Mouse (Mus musculus) intestine, embryonic 15.5 days (tissue): ENCODE measurements at regions not wholly inside any gene's neighbourhood (a gene's known extent, or its start where the extent isn't known, plus 50 kb on each side); places are given as distances from the start of the nearest gene placed in this dataset.
A peak's percentile ranks its signal among the peaks of the same experiment; 100 is the strongest.

Source experiments
- ATAC-seq: fragments of 200-750 bp; cut with Nextera tagmentation; 2 replicates; pipeline ENCODE4 v1.8.0; 2017; ENCODE audit warnings: moderate TSS enrichment, moderate library complexity
- H3K27ac ChIP-seq: fragments of 300-500 bp; sonication (generic); 2 replicates; pipeline ENCODE4 v1.5.1; 2015; ENCODE audit warnings: mild to moderate bottlenecking, inconsistent platforms
- H3K27me3 ChIP-seq: fragments of 300-500 bp; sonication (generic); replicated peaks from 2 replicates; pipeline ENCODE4 v1.6.1; 2015; ENCODE audit warnings: inconsistent platforms
- H3K36me3 ChIP-seq: fragments of 300-500 bp; sonication (generic); 2 replicates; pipeline ENCODE4 v1.6.1; 2015; ENCODE audit warnings: inconsistent platforms
- H3K4me1 ChIP-seq: fragments of 300-500 bp; sonication (generic); replicated peaks from 2 replicates; pipeline ENCODE4 v1.6.1; 2015; ENCODE audit warnings: inconsistent platforms
- H3K4me2 ChIP-seq: fragments of 300-500 bp; sonication (generic); replicated peaks from 2 replicates; pipeline ENCODE4 v1.6.1; 2015; ENCODE audit warnings: mild to moderate bottlenecking, inconsistent platforms
- H3K4me3 ChIP-seq: fragments of 300-500 bp; sonication (generic); replicated peaks from 2 replicates; pipeline ENCODE4 v1.5.1; 2015; ENCODE audit warnings: inconsistent platforms
- H3K9ac ChIP-seq: fragments of 300-500 bp; sonication (generic); 2 replicates; pipeline ENCODE4 v1.6.1; 2015; ENCODE audit warnings: inconsistent platforms
- H3K9me3 ChIP-seq: fragments of 300-500 bp; sonication (generic); 2 replicates; pipeline ENCODE4 v1.6.1; 2016; ENCODE audit warnings: inconsistent platforms
- WGBS: fragments of 180-500 bp; shearing (Covaris S2); methylation state at CpG from one replicate; pipeline ENCODE4 v1.1.7; 2015; 5-methylcytosine and 5-hydroxymethylcytosine counted together

DNA sequence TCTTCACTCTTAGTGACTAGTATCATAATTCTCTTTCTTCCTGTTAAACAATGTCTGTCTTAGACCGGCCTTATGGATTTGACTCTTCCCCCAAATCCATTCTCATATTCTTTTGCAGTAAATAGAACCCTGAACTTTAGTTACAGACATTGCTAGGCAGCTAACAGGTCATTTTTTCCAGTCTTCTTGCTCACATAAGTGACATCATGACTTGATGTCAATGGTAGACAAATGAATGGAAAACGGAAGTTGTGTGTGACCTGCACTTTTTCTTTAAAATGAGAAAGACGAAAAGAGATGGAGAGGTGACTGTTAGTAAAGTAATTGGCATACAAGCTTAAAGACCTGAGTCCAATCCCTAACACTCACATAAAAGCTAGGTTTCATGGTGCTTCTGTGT, 118.2 kb upstream of the Atp2b1 start:
- Histone ChIP-seq H3K9me3 (no peaks in the 10 kb centered on the region), H3K4me3 (no peak overlapping the region), H3K36me3 (no peaks in the 10 kb centered on the region), H3K27me3 (no peaks in the 10 kb centered on the region), H3K4me1 (no peaks in the 10 kb centered on the region), H3K4me2 (no peak overlapping the region), H3K9ac (no peak overlapping the region), H3K27ac (no peak overlapping the region)
- WGBS: 88% methylated on average over 3 of the region's 3 CpGs
- ATAC-seq: no peak

DNA sequence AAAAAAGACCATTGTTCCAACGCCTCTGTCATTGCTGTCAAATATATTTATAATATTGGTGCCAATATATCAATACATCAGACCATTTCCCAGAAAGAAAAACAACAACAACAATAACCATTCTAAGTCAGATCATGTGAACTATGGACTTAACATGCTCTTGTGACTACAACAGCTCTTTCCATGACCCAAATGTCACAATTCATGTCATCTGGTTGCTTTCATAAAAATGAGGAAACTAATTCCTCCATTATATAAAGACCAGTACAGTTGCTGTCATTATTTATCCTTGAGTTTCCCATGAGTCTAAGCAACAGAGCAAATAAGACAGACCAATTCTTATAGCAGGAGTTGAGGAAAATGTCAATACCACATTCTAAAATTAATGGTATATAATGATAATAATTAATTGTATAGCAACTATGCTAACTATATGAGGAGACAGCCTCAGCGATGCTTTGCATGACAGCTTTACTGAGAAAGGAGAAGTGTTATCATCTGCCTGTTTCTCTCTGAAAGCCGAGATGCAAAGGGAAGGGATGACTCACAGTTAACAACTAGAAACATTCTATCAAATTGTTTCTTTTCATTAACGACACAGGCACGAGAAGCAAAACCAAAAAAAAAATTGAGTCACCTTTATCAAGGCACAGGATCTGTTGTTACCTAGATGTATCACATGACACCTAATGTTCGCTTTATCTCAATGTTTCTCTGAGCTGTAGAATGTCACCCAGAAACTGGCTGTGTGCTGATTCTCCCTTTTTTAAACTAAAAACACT, 115.4 kb upstream of the Atp2b1 start:
- Histone ChIP-seq H3K4me1 (no peaks in the 10 kb centered on the region), H3K4me3 (no peak overlapping the region), H3K4me2 (no peak overlapping the region), H3K9me3 (no peaks in the 10 kb centered on the region), H3K27ac (no peak overlapping the region), H3K36me3 (no peaks in the 10 kb centered on the region), H3K27me3 (no peaks in the 10 kb centered on the region), H3K9ac (no peak overlapping the region)
- ATAC-seq: no peak
- WGBS: 72% methylated on average over 6 of the region's 6 CpGs

- H3K36me3 ChIP-seq: no peaks in the 10 kb centered on the region
- no peak overlapping the region for H3K4me3 ChIP-seq
- ATAC-seq: peak; percentile 71
- WGBS: 74% methylated on average over 3 of the region's 3 CpGs
- no peak overlapping the region for H3K4me2 ChIP-seq
- H3K9me3 ChIP-seq: no peaks in the 10 kb centered on the region
- no peak overlapping the region for H3K9ac ChIP-seq
- no peaks in the 10 kb centered on the region for H3K27me3 ChIP-seq
- no peak overlapping the region for H3K27ac ChIP-seq
- no peaks in the 10 kb centered on the region for H3K4me1 ChIP-seq
Observed at GRCm38 (mm10) chr10:98799830-98800229, 114.4 kb upstream of the Atp2b1 start.

GRCm38 (mm10) chr10:98800949-98801348, 113.3 kb upstream of the Atp2b1 start:
- no peak overlapping the region for H3K9ac ChIP-seq
- H3K4me2 ChIP-seq: no peak overlapping the region
- H3K9me3 ChIP-seq: no peaks in the 10 kb centered on the region
- H3K36me3 ChIP-seq: no peaks in the 10 kb centered on the region
- 66% methylated on average over 8 of the region's 8 CpGs for WGBS
- H3K4me1 ChIP-seq: no peaks in the 10 kb centered on the region
- H3K27ac ChIP-seq: no peak overlapping the region
- no peak overlapping the region for H3K4me3 ChIP-seq
- no peak for ATAC-seq
- no peaks in the 10 kb centered on the region for H3K27me3 ChIP-seq

- no peak overlapping the region for H3K27ac ChIP-seq
- ATAC-seq: no peak
- no peak overlapping the region for H3K4me3 ChIP-seq
- no peaks in the 10 kb centered on the region for H3K4me1 ChIP-seq
- H3K36me3 ChIP-seq: no peaks in the 10 kb centered on the region
- 91% methylated on average over 1 of the region's 1 CpGs for WGBS
- H3K4me2 ChIP-seq: no peak overlapping the region
- H3K27me3 ChIP-seq: no peaks in the 10 kb centered on the region
- H3K9ac ChIP-seq: no peak overlapping the region
- H3K9me3 ChIP-seq: no peaks in the 10 kb centered on the region
Observed at GRCm38 (mm10) chr10:98805013-98805412, 109.2 kb upstream of the Atp2b1 start.

DNA sequence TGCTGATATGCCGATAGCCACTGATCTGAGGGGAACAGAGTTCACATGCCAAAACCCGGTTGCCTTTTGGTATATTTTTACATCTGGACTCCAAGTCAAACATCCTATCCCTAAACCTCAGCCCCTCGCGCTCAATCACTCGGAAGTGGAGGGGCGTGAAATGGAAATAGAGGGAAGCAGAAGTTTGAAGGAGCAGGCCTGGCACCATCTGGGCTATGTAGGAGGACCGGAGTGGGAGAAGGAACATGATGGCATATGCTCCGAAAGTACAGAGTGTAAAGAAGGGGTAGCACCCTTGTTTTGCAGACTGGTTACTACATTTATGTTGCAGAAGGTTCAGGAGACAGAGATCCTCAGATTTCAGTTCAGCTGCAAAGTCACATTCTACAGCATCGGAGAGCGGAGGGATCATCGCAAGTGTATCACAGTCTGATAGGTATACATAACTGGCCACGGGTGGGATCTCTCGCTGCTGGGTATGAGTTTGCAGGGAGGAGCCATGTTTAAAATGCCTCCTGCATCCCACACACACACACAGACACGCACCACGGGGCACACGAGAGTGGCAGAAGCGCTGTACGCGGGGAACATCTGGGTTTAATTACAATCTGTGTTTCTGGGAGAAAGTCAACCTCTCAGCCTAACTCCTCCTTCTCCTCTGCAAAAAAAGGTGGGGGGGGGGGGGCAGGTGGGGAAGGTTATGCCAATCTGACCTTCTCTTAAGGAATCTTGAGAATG, 107.2 kb upstream of the Atp2b1 start:
- H3K9me3 ChIP-seq: no peaks in the 10 kb centered on the region
- WGBS: 82% methylated on average over 19 of the region's 19 CpGs
- ATAC-seq: peak; percentile 21; the same call in 1 of the 2 replicates
- H3K4me1 ChIP-seq: no peaks in the 10 kb centered on the region
- H3K9ac ChIP-seq: no peak overlapping the region
- H3K4me2 ChIP-seq: no peak overlapping the region
- H3K36me3 ChIP-seq: no peaks in the 10 kb centered on the region
- H3K4me3 ChIP-seq: no peak overlapping the region
- no peak overlapping the region for H3K27ac ChIP-seq
- no peaks in the 10 kb centered on the region for H3K27me3 ChIP-seq

- no peak overlapping the region for H3K9ac ChIP-seq
- ATAC-seq: peak; percentile 84
- H3K4me3 ChIP-seq: no peak overlapping the region
- H3K27ac ChIP-seq: no peak overlapping the region
- no peaks in the 10 kb centered on the region for H3K9me3 ChIP-seq
- H3K36me3 ChIP-seq: no peaks in the 10 kb centered on the region
- WGBS: 55% methylated on average over 4 of the region's 4 CpGs
- H3K27me3 ChIP-seq: no peaks in the 10 kb centered on the region
- no peaks in the 10 kb centered on the region for H3K4me1 ChIP-seq
- H3K4me2 ChIP-seq: no peak overlapping the region
Observed at GRCm38 (mm10) chr10:98808644-98809043, 105.6 kb upstream of the Atp2b1 start.

DNA sequence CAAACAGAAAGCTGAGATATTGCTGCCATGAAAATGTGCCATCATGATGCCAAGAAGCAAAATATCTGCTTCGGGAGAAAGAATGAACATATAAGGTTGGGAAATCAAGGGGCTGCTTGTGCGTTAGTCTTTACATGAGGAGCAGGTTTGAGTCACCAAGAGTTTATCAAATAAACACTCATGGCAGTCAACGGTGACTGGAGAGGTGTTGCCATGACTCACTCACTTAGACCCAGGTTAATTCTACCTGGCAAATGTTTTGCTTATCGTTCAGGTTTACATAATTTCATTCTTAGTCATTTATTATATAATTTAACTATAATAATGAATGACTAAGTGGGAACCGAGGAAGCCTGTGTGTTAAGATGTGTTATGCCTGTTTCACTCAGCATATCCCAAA, 85.2 kb upstream of the Atp2b1 start:
- 86% methylated on average over 5 of the region's 5 CpGs for WGBS
- Histone ChIP-seq H3K36me3 (no peaks in the 10 kb centered on the region), H3K4me3 (no peak overlapping the region), H3K9me3 (no peaks in the 10 kb centered on the region), H3K4me1 (no peaks in the 10 kb centered on the region), H3K9ac (no peak overlapping the region), H3K4me2 (no peak overlapping the region), H3K27me3 (no peaks in the 10 kb centered on the region), H3K27ac (no peak overlapping the region)
- no peak for ATAC-seq

DNA sequence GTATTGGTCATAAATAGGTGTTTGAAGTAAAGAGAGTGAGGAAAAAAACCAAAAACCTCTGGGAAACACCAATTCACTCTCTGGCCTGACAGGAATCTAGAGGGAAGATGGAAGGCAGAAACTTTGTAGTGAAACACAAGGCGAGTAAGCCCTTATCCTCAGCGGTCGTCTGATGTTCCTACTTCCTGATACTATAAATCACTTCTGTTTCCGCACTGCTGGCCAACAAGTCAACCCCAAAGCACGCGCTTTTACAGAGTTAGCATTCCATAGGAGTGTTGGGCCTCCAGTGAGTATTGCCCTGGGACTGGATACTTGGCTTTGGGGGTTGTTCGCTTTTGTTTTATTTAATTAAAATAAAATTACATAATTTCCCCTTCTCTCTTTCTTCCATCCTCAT, 82.7 kb upstream of the Atp2b1 start:
- no peak for ATAC-seq
- Histone ChIP-seq H3K27me3 (no peaks in the 10 kb centered on the region), H3K4me1 (no peaks in the 10 kb centered on the region), H3K4me3 (no peak overlapping the region), H3K4me2 (no peak overlapping the region), H3K27ac (no peak overlapping the region), H3K9ac (no peak overlapping the region), H3K9me3 (no peaks in the 10 kb centered on the region), H3K36me3 (no peaks in the 10 kb centered on the region)
- WGBS: 42% methylated on average over 7 of the region's 7 CpGs

GRCm38 (mm10) chr10:98837289-98838181, 76.7 kb upstream of the Atp2b1 start:
- Histone ChIP-seq H3K9ac (no peak overlapping the region), H3K4me2 (no peak overlapping the region), H3K27ac (no peak overlapping the region), H3K4me1 (no peaks in the 10 kb centered on the region), H3K36me3 (no peaks in the 10 kb centered on the region), H3K27me3 (no peaks in the 10 kb centered on the region), H3K9me3 (no peaks in the 10 kb centered on the region), H3K4me3 (no peak overlapping the region)
- no peak for ATAC-seq
- 74% methylated on average over 16 of the region's 16 CpGs for WGBS

DNA sequence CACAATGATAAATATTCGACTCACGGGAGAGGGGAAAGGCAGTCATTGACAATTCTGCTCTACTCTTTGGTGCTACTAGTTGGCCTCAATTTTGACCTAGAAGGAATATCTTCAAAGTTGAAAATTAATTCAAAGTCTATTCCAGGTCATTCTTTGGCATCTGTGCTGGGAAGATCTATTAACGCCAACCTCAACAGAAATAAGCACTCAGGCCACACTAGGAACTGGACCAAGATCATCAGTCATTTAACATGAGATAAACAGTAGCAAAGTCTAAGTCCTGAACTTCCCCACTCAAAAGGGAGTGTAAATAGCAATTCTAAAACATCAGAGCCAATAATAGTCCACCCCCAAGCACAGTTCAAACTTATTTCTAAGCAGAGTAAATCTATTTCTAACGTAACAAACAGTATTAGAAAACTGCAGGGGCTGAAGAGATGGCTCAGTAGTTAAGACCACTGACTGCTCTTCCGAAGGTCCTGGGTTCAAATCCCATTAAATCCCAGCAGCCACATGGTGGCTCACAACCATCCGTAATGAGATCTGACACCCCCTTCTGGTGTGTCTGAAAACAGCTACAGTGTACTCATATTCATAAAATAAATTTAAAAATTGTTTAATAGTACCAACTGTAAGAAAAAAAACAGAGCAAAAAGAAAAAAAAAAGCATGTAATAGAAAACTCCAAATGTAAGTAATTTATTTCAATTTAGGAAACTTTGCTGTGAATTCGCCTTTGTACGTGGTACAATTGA, 75.1 kb upstream of the Atp2b1 start:
- Histone ChIP-seq H3K4me1 (no peaks in the 10 kb centered on the region), H3K4me3 (no peak overlapping the region), H3K27me3 (no peaks in the 10 kb centered on the region), H3K27ac (no peak overlapping the region), H3K9ac (no peak overlapping the region), H3K4me2 (no peak overlapping the region), H3K9me3 (no peaks in the 10 kb centered on the region), H3K36me3 (no peaks in the 10 kb centered on the region)
- ATAC-seq: no peak
- WGBS: 84% methylated on average over 8 of the region's 8 CpGs

DNA sequence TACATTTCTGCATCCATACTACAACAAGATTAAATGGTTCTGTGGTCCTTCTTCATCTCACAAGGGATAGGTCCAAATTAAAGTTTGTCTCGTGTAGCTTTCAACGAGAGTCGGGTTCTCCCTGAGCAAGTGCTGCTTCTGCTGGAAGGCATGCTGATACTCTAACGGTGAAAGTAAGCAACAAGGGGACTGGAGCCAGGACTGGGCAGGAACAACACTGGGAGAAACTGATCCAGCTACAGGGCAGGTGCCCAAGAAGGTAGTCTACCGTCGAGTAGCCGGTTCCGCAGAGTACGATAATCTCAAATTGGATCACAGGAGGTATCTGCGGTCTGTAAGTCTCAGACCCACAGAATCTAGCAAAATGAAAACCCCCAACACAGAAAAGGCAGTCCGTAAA, 74.2 kb upstream of the Atp2b1 start:
- Histone ChIP-seq H3K9me3 (no peaks in the 10 kb centered on the region), H3K9ac (no peak overlapping the region), H3K36me3 (no peaks in the 10 kb centered on the region), H3K27ac (no peak overlapping the region), H3K27me3 (no peaks in the 10 kb centered on the region), H3K4me2 (no peak overlapping the region), H3K4me3 (no peak overlapping the region), H3K4me1 (no peaks in the 10 kb centered on the region)
- ATAC-seq: no peak
- 93% methylated on average over 11 of the region's 11 CpGs for WGBS
